Mouse (Mus musculus): Measurements from ENCODE around the gene Pcf11.

Gene Pcf11

GRCm38 (mm10) chr7:92669507-92670471, at the start of gene Pcf11:
Gene Pcf11, minus strand, starts transcription at chr7:92669934.
- DNase-seq (ENCODE audit: low spot score in 2 of 2) = peak; percentile 91 to 92

GRCm38 (mm10) chr7:92715055-92715454, 45.3 kb upstream of the Pcf11 start:
- DNase-seq (ENCODE audit: low spot score in 2 of 2) = no peak

GRCm38 (mm10) chr7:92711593-92711992, 41.9 kb upstream of the Pcf11 start:
- DNase-seq (ENCODE audit: low spot score in 2 of 2) = no peak

GRCm38 (mm10) chr7:92709573-92709972, 39.8 kb upstream of the Pcf11 start:
- DNase-seq (ENCODE audit: low spot score in 2 of 2) = no peak

- DNase-seq (ENCODE audit: low spot score in 2 of 2) = no peak
Observed at GRCm38 (mm10) chr7:92706711-92707110, 37.0 kb upstream of the Pcf11 start.

- DNase-seq (ENCODE audit: low spot score in 2 of 2) = no peak
Observed at GRCm38 (mm10) chr7:92705534-92705933, 35.8 kb upstream of the Pcf11 start.

- DNase-seq (ENCODE audit: low spot score in 2 of 2) = no peak
Observed at GRCm38 (mm10) chr7:92703661-92704060, 33.9 kb upstream of the Pcf11 start.

- no peak for DNase-seq (ENCODE audit: low spot score in 2 of 2)
Observed at GRCm38 (mm10) chr7:92698770-92699169, 29.0 kb upstream of the Pcf11 start.

GRCm38 (mm10) chr7:92696395-92696794, 26.7 kb upstream of the Pcf11 start:
- no peak for DNase-seq (ENCODE audit: low spot score in 2 of 2)

- DNase-seq (ENCODE audit: low spot score in 2 of 2) = no peak
Observed at GRCm38 (mm10) chr7:92689101-92689500, 19.4 kb upstream of the Pcf11 start.

- DNase-seq (ENCODE audit: low spot score in 2 of 2) = no peak
Observed at GRCm38 (mm10) chr7:92688299-92688669, 18.6 kb upstream of the Pcf11 start.

- DNase-seq (ENCODE audit: low spot score in 2 of 2) = no peak
Observed at GRCm38 (mm10) chr7:92687556-92688298, 18.0 kb upstream of the Pcf11 start.

- no peak for DNase-seq (ENCODE audit: low spot score in 2 of 2)
Observed at GRCm38 (mm10) chr7:92677346-92677745, 7.6 kb upstream of the Pcf11 start.

- DNase-seq (ENCODE audit: low spot score in 2 of 2) = no peak
Observed at GRCm38 (mm10) chr7:92675131-92675530, 5.4 kb upstream of the Pcf11 start.

GRCm38 (mm10) chr7:92668791-92669506, 785 bp downstream of the Pcf11 start:
- peak; percentile 46 to 48 for DNase-seq (ENCODE audit: low spot score in 2 of 2)

- no peak for DNase-seq (ENCODE audit: low spot score in 2 of 2)
Observed at GRCm38 (mm10) chr7:92666274-92666820, 3.4 kb downstream of the Pcf11 start.

- no peak for DNase-seq (ENCODE audit: low spot score in 2 of 2)
Observed at GRCm38 (mm10) chr7:92658050-92658449, 11.7 kb downstream of the Pcf11 start.

GRCm38 (mm10) chr7:92656386-92656785, 13.3 kb downstream of the Pcf11 start:
- no peak for DNase-seq (ENCODE audit: low spot score in 2 of 2)

- no peak for DNase-seq (ENCODE audit: low spot score in 2 of 2)
Observed at GRCm38 (mm10) chr7:92653329-92653728, 16.4 kb downstream of the Pcf11 start.

GRCm38 (mm10) chr7:92647790-92648189, 21.9 kb downstream of the Pcf11 start:
- no peak for DNase-seq (ENCODE audit: low spot score in 2 of 2)

- no peak for DNase-seq (ENCODE audit: low spot score in 2 of 2)
Observed at GRCm38 (mm10) chr7:92642358-92642757, 27.4 kb downstream of the Pcf11 start.

- no peak for DNase-seq (ENCODE audit: low spot score in 2 of 2)
Observed at GRCm38 (mm10) chr7:92638050-92638449, 31.7 kb downstream of the Pcf11 start.

Data from spleen, postnatal 14 days (tissue).